Mouse (Mus musculus): ENCODE measurements around the gene Prox2.

GRCm38 (mm10) chr12:85095859-85096258, 14.7 kb downstream of the Prox2 start:
- TF ChIP-seq CTCF (IDR thresholded peaks at IDR 0.05; ENCODE audit: borderline replicate concordance, control insufficient read depth, extremely low read depth, insufficient read depth, low read length, poor library complexity) (no peak), POLR2A (IDR thresholded peaks at IDR 0.05; ENCODE audit: control insufficient read depth, extremely low read depth, insufficient read depth, low read length, poor library complexity) (no peak)
